Mouse (Mus musculus): Measurements from ENCODE around the gene Dnajb5.
"Not testable (repeated sequence)": the region's sequence is repeated elsewhere in the genome, so short reads cannot be mapped to it uniquely, and the experiment has no call there.

Gene Dnajb5

GRCm38 (mm10) chr4:42973868-42974267, 24.3 kb downstream of the Dnajb5 start:
- no peak for DNase-seq

- DNase-seq = no peak
Measured at GRCm38 (mm10) chr4:42978062-42978461, 28.4 kb downstream of the Dnajb5 start.

GRCm38 (mm10) chr4:42980467-42980866, 30.9 kb downstream of the Dnajb5 start:
- not testable (repeated sequence) for DNase-seq

GRCm38 (mm10) chr4:42988296-42988695, 38.7 kb downstream of the Dnajb5 start:
- no peak for DNase-seq

- no peak for DNase-seq
Measured at GRCm38 (mm10) chr4:42998022-42998421, 48.4 kb downstream of the Dnajb5 start.

GRCm38 (mm10) chr4:42999451-43000140, 50.0 kb downstream of the Dnajb5 start:
- DNase-seq = peak; percentile 80

- DNase-seq = peak; percentile 99
Measured at GRCm38 (mm10) chr4:43000141-43000986, 50.8 kb downstream of the Dnajb5 start, which contains the start of gene Vcp. Gene Vcp (minus strand): TSS chr4:43000507.

- DNase-seq = no peak
Measured at GRCm38 (mm10) chr4:43001272-43001671, 51.7 kb downstream of the Dnajb5 start.

GRCm38 (mm10) chr4:43002756-43003439, 53.3 kb downstream of the Dnajb5 start:
- no peak for DNase-seq

- no peak for DNase-seq
Measured at GRCm38 (mm10) chr4:43004951-43005350, 55.3 kb downstream of the Dnajb5 start.

- DNase-seq = peak; percentile 65
Measured at GRCm38 (mm10) chr4:43005765-43006164, 56.2 kb downstream of the Dnajb5 start.
